Mouse (Mus musculus): Measurements from ENCODE around the gene Gpbar1. TPM values are rescaled to one million over a fixed set of nuclear protein-coding genes. Genes with fewer than 3 reads are reported as not detected.
"Not testable (repeated sequence)": the region's sequence is repeated elsewhere in the genome, so short reads cannot be mapped to it uniquely, and the experiment has no call there.

Gpbar1 gene
- polyA plus RNA-seq, 1 experiment from 2014 or later, result 0.15 TPM

- no peak overlapping the region for H3K9ac ChIP-seq
- H3K9me3 ChIP-seq, result no peaks in the 10 kb centered on the region
- peaks cover 31% of the 10 kb centered on the region for H3K36me3 ChIP-seq (replicated peaks)
- H3K4me1 ChIP-seq, result peaks cover 19% of the 10 kb centered on the region
- no peak overlapping the region for H3K27ac ChIP-seq
- H3K4me2 ChIP-seq, result no peak overlapping the region
- ATAC-seq (replicated peaks), result no peak
- no peaks in the 10 kb centered on the region for H3K27me3 ChIP-seq (replicated peaks)
- H3K4me3 ChIP-seq, result no peak overlapping the region
- 94% methylated on average over 14 of the region's 14 CpGs for WGBS
Measured at GRCm38 (mm10) chr1:74280591-74281325, 2.4 kb downstream of the Gpbar1 start.

- Histone ChIP-seq H3K4me1 (peaks cover 23% of the 10 kb centered on the region), H3K9me3 (no peaks in the 10 kb centered on the region), H3K36me3 (replicated peaks) (peaks cover 31% of the 10 kb centered on the region), H3K4me2 (no peak overlapping the region), H3K27ac (no peak overlapping the region), H3K4me3 (no peak overlapping the region), H3K27me3 (replicated peaks) (no peaks in the 10 kb centered on the region), H3K9ac (no peak overlapping the region)
- ATAC-seq (replicated peaks), result no peak
- WGBS, result 98% methylated on average over 2 of the region's 2 CpGs
Measured at GRCm38 (mm10) chr1:74281372-74281771, 3.0 kb downstream of the Gpbar1 start.

- WGBS, result 98% methylated on average over 8 of the region's 8 CpGs
- no peak for ATAC-seq (replicated peaks)
Measured at GRCm38 (mm10) chr1:74281886-74282285, 3.5 kb downstream of the Gpbar1 start.

GRCm38 (mm10) chr1:74282896-74283625 is 4.7 kb downstream of the Gpbar1 start:
- WGBS, result 85% methylated on average over 10 of the region's 10 CpGs
- H3K9ac ChIP-seq, result no peak overlapping the region
- H3K4me3 ChIP-seq, result no peak overlapping the region
- no peaks in the 10 kb centered on the region for H3K9me3 ChIP-seq
- peaks cover 23% of the 10 kb centered on the region for H3K4me1 ChIP-seq
- no peak overlapping the region for H3K27ac ChIP-seq
- H3K4me2 ChIP-seq, result peak overlapping the region; percentile 76; the same call in 1 of the 2 replicates
- H3K27me3 ChIP-seq (replicated peaks), result no peaks in the 10 kb centered on the region
- ATAC-seq (replicated peaks), result no peak
- H3K36me3 ChIP-seq (replicated peaks), result peaks cover 31% of the 10 kb centered on the region

More at GRCm38 (mm10) chr1:74281886-74282285, 3.5 kb downstream of the Gpbar1 start:
- peaks cover 31% of the 10 kb centered on the region for H3K36me3 ChIP-seq (replicated peaks)
- no peaks in the 10 kb centered on the region for H3K9me3 ChIP-seq
- H3K27me3 ChIP-seq (replicated peaks), result no peaks in the 10 kb centered on the region
- no peak overlapping the region for H3K4me2 ChIP-seq
- no peak overlapping the region for H3K4me3 ChIP-seq
- no peak overlapping the region for H3K9ac ChIP-seq
- no peak overlapping the region for H3K27ac ChIP-seq
- H3K4me1 ChIP-seq, result peaks cover 23% of the 10 kb centered on the region

- Histone ChIP-seq H3K9ac (peak overlapping the region; percentile 78), H3K36me3 (replicated peaks) (peaks cover 31% of the 10 kb centered on the region), H3K4me1 (peaks cover 23% of the 10 kb centered on the region), H3K4me3 (peak overlapping the region; percentile 95), H3K27ac (peak overlapping the region; percentile 85), H3K9me3 (no peaks in the 10 kb centered on the region), H3K4me2 (peak overlapping the region; percentile 76), H3K27me3 (replicated peaks) (no peaks in the 10 kb centered on the region)
- peak; percentile 64 for ATAC-seq (replicated peaks)
- 17% methylated on average over 15 of the region's 15 CpGs for WGBS
Measured at GRCm38 (mm10) chr1:74283686-74284463, 5.5 kb downstream of the Gpbar1 start.

- H3K27me3 ChIP-seq (replicated peaks), result no peaks in the 10 kb centered on the region
- peak; percentile 98 for ATAC-seq (replicated peaks)
- WGBS, result under 1% methylated on average over 56 of the region's 56 CpGs
Measured at GRCm38 (mm10) chr1:74284543-74285160, 6.3 kb downstream of the Gpbar1 start, which contains the start of the genes Aamp and Pnkd. Gene Aamp (minus strand): TSS chr1:74284738. Gene Pnkd (plus strand): TSS chr1:74284930.

GRCm38 (mm10) chr1:74285212-74286010 is 7.1 kb downstream of the Gpbar1 start:
- peak overlapping the region; percentile 18; the same call in 1 of the 2 replicates for H3K27ac ChIP-seq
- H3K4me2 ChIP-seq, result peak overlapping the region; percentile 74
- peaks cover 23% of the 10 kb centered on the region for H3K4me1 ChIP-seq
- H3K9me3 ChIP-seq, result no peaks in the 10 kb centered on the region
- H3K27me3 ChIP-seq (replicated peaks), result no peaks in the 10 kb centered on the region
- WGBS, result 4% methylated on average over 23 of the region's 23 CpGs
- H3K9ac ChIP-seq, result peak overlapping the region; percentile 56
- H3K4me3 ChIP-seq, result peak overlapping the region; percentile 95
- H3K36me3 ChIP-seq (replicated peaks), result peaks cover 21% of the 10 kb centered on the region
- no peak; the same call in 1 of the 2 replicates for ATAC-seq (replicated peaks)

More at GRCm38 (mm10) chr1:74284543-74285160, 6.3 kb downstream of the Gpbar1 start, which contains the start of the genes Aamp and Pnkd:
- Histone ChIP-seq H3K27ac (peak within 1 kb of the TSS; percentile 85), H3K4me1 (peaks cover 23% of the 10 kb centered on the region), H3K9me3 (no peaks in the 10 kb centered on the region), H3K4me3 (peak within 1 kb of the TSS; percentile 95), H3K9ac (peak within 1 kb of the TSS; percentile 78), H3K4me2 (peak within 1 kb of the TSS; percentile 76), H3K36me3 (replicated peaks) (peaks cover 28% of the 10 kb centered on the region)

GRCm38 (mm10) chr1:74286869-74287607 is 8.7 kb downstream of the Gpbar1 start:
- not testable (repeated sequence) for ATAC-seq (replicated peaks); H3K4me2 ChIP-seq; H3K27me3 ChIP-seq (replicated peaks); H3K27ac ChIP-seq; H3K9ac ChIP-seq; H3K9me3 ChIP-seq; H3K36me3 ChIP-seq (replicated peaks); H3K4me3 ChIP-seq
- H3K4me1 ChIP-seq, result peaks cover 23% of the 10 kb centered on the region
- WGBS, result 58% methylated on average over 16 of the region's 17 CpGs

GRCm38 (mm10) chr1:74288327-74288726 is 10.0 kb downstream of the Gpbar1 start:
- H3K36me3 ChIP-seq (replicated peaks), result no peaks in the 10 kb centered on the region
- H3K9ac ChIP-seq, result no peak overlapping the region
- H3K27me3 ChIP-seq (replicated peaks), result no peaks in the 10 kb centered on the region
- peaks cover 15% of the 10 kb centered on the region for H3K4me1 ChIP-seq
- H3K27ac ChIP-seq, result no peak overlapping the region
- no peak for ATAC-seq (replicated peaks)
- no peaks in the 10 kb centered on the region for H3K9me3 ChIP-seq
- no peak overlapping the region for H3K4me2 ChIP-seq
- no peak overlapping the region for H3K4me3 ChIP-seq
- WGBS, result 74% methylated on average over 4 of the region's 4 CpGs

- peaks cover 8% of the 10 kb centered on the region for H3K4me1 ChIP-seq
- 0 out of 2 replicates have a peak, but pooled peaks cover 3% of the 10 kb centered on the region for H3K36me3 ChIP-seq (replicated peaks)
- H3K9ac ChIP-seq, result no peak overlapping the region
Measured at GRCm38 (mm10) chr1:74289248-74289647, 10.9 kb downstream of the Gpbar1 start.

More at GRCm38 (mm10) chr1:74289248-74289647, 10.9 kb downstream of the Gpbar1 start:
- no peak for ATAC-seq (replicated peaks)
- Histone ChIP-seq H3K4me3 (no peak overlapping the region), H3K4me2 (no peak overlapping the region), H3K9me3 (no peaks in the 10 kb centered on the region), H3K27ac (no peak overlapping the region), H3K27me3 (replicated peaks) (no peaks in the 10 kb centered on the region)
- WGBS, result 87% methylated on average over 9 of the region's 9 CpGs

Measured in midbrain, embryonic 15.5 days (tissue).